Mouse (Mus musculus) limb, embryonic 11.5 days (tissue): Measurements from ENCODE around the gene Gpsm2. TPM values are rescaled to one million over a fixed set of nuclear protein-coding genes. Genes with fewer than 3 reads are reported as not detected.
A peak's percentile ranks its signal among the peaks of the same experiment; 100 is the strongest.

Experiments used
- ATAC-seq: fragments of 200-750 bp; cut with Nextera tagmentation; 2 replicates; pipeline ENCODE4 v1.8.0; 2017; ENCODE audit warnings: low read depth; ENCODE audit not compliant: insufficient number of reproducible peaks, low FRiP score, low TSS enrichment
- DNase-seq: peaks from one replicate; pipeline ENCODE4 v3.0.0-alpha.2; 2015; ENCODE audit warnings: low spot score
- H3K27ac ChIP-seq: fragments of 300-500 bp; sonication (generic); replicated peaks from 2 replicates; pipeline ENCODE4 v1.5.1; 2014; ENCODE audit warnings: low read depth, mild to moderate bottlenecking, low read length
- H3K27me3 ChIP-seq: fragments of 300-500 bp; sonication (generic); 2 replicates; pipeline ENCODE4 v1.6.1; 2014; ENCODE audit warnings: mild to moderate bottlenecking, low read length, mixed read lengths; ENCODE audit not compliant: control insufficient read depth, insufficient read depth
- H3K36me3 ChIP-seq: fragments of 300-500 bp; sonication (generic); 2 replicates; pipeline ENCODE4 v1.6.1; 2014; ENCODE audit warnings: mild to moderate bottlenecking, low read length, moderate library complexity, mixed read lengths; ENCODE audit not compliant: control insufficient read depth, insufficient read depth
- H3K4me1 ChIP-seq: fragments of 300-500 bp; sonication (generic); 2 replicates; pipeline ENCODE4 v1.6.1; 2014; ENCODE audit warnings: low read length, mixed read lengths; ENCODE audit not compliant: control insufficient read depth, insufficient read depth
- H3K4me2 ChIP-seq: fragments of 300-500 bp; sonication (generic); 2 replicates; pipeline ENCODE4 v1.6.1; 2014; ENCODE audit warnings: low read depth, mild to moderate bottlenecking, moderate library complexity; ENCODE audit not compliant: severe bottlenecking
- H3K4me3 ChIP-seq: fragments of 300-500 bp; sonication (generic); 2 replicates; pipeline ENCODE4 v1.5.1; 2014; ENCODE audit warnings: low read depth, low read length
- H3K9ac ChIP-seq: fragments of 300-500 bp; sonication (generic); 2 replicates; pipeline ENCODE4 v1.6.1; 2014; ENCODE audit warnings: mild to moderate bottlenecking, low read length
- H3K9me3 ChIP-seq: fragments of 300-500 bp; sonication (generic); 2 replicates; pipeline ENCODE4 v1.6.1; 2016; ENCODE audit warnings: low read length; ENCODE audit not compliant: control insufficient read depth
- WGBS: fragments of 180-500 bp; shearing (Covaris S2); extraction: QIAGEN DNeasy Blood & Tissue Kit; methylation state at CpG from one replicate; pipeline ENCODE4 v1.1.7; 2014; 5-methylcytosine and 5-hydroxymethylcytosine counted together
- polyA plus RNA-seq: library from polyadenylated mRNA; unstranded; fragments of >200 nt; fragmentation: Nextera tagmentation; extraction: Ambion mirVana; gene quantifications from 2 replicates; pipeline ENCODE4 v1.2.1, GENCODE M21; 2014

Gpsm2 gene
- polyA plus RNA-seq, 1 experiment from 2014 or later = 95.4 TPM

DNA sequence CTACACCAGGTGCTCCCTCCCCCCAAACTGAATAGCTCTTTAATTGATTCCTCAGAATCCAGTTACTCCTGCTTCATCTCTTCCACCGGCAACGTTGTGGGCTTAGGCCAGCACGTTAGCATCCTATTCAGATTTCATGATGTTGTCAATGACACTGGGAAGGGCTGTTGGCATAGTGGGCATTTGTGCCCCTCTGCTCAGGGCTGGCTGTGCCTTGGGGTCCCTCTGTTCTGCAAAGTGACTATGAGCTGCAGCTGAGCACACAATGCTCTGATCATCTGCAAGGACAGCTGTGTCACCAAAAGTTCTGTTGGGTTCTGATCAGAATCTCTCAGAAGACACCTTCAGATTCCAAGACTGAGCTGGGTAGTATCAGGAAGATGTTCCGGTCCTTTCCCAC, 22.0 kb upstream of the Gpsm2 start:
- WGBS = 87% methylated on average over 4 of the region's 4 CpGs
- Histone ChIP-seq H3K27ac (no peak overlapping the region), H3K4me3 (no peak overlapping the region), H3K4me1 (peaks cover 16% of the 10 kb centered on the region), H3K9ac (no peak overlapping the region), H3K4me2 (no peak overlapping the region), H3K27me3 (no peaks in the 10 kb centered on the region), H3K9me3 (no peaks in the 10 kb centered on the region), H3K36me3 (no peaks in the 10 kb centered on the region)
- DNase-seq (no peak), ATAC-seq (no peak)

DNA sequence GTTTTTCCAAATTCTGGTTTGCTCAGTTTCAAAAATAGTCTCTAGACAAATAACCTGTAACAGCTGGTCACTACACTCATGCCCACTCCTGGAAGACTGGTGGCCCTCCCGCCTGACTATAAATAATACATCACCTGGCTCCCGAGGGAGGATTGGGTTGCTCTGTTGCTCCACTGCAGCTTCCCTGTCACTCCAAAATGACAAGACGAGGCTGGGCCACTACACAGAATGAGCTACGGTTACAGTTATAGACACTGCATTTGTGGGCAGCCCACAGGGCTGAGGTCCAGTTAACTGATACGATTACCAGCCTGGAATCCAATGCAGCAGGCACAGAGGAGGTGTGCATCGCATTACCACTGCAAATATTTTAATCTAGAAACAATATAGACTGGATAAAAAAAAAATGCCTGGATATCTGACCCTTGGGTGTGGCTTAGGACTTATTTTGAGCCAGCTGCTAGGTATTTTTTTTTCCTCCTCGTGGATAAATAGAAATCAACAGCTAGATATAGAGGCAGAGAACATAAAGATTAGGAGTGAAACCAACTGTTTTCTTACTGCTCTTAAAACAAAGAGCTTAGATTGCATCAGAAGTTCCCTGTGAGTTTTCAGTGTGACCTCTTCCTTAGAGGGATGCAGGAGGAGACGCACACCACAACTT, 17.1 kb upstream of the Gpsm2 start, which contains the start of gene Aknad1:
Gene Aknad1, plus strand, starts transcription at position 614 of the 664 bp plus-strand sequence.
- DNase-seq = no peak
- H3K4me3 ChIP-seq = no peak within 1 kb of the TSS
- WGBS = 71% methylated on average over 8 of the region's 8 CpGs
- H3K36me3 ChIP-seq = no peaks in the 10 kb centered on the region
- H3K4me2 ChIP-seq = no peak within 1 kb of the TSS
- no peak for ATAC-seq
- peaks cover 8% of the 10 kb centered on the region; the same call in 1 of the 2 replicates for H3K4me1 ChIP-seq
- 0 out of 2 replicates have a peak, but pooled peaks cover 3% of the 10 kb centered on the region for H3K9me3 ChIP-seq
- H3K27ac ChIP-seq = no peak within 1 kb of the TSS
- H3K27me3 ChIP-seq = no peaks in the 10 kb centered on the region
- H3K9ac ChIP-seq = no peak within 1 kb of the TSS

DNA sequence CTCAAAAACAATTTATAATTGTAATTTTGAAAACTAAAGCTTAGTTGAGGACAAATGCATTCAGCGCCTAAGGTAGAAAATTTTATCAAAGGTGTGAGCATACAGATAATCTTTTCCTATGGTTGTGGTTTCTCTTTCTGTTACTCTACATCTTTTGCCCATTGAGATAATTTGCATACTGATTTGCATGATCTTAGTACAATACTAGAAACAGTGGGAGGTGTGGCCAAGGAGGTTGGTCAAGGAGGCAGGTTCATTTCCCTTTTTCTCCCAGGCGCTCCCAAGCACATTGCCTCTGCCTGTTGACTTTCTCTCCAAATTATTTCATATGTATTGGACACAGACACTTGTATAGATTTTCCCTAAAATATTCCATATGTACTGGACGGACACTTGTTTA, 15.7 kb upstream of the Gpsm2 start:
- Histone ChIP-seq H3K27me3 (no peaks in the 10 kb centered on the region), H3K9ac (no peak overlapping the region), H3K9me3 (0 out of 2 replicates have a peak, but pooled peaks cover 3% of the 10 kb centered on the region), H3K4me2 (no peak overlapping the region), H3K27ac (no peak overlapping the region), H3K36me3 (no peaks in the 10 kb centered on the region), H3K4me3 (no peak overlapping the region), H3K4me1 (peaks cover 11% of the 10 kb centered on the region; the same call in 1 of the 2 replicates)
- 94% methylated on average over 3 of the region's 3 CpGs for WGBS
- no peak for DNase-seq
- ATAC-seq = no peak

DNA sequence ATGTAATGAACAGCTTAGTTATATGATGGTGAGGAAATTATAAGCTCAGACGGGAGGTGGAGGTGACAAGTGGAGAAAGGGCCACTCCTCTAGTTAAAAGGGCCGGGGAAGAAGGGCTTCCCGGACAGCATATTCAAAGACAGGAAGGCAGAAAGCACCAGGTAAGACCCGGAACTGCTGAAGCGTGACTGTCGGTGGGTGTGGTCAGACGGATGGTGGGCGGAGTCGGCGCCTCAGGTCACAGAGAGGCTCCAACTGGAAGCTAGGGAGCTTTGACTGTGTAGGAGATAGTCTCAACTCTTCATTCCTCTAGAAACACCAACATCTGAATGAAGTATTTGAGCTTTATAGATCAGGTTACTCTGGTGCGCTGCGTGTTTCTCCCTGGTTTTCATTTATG, 8.2 kb upstream of the Gpsm2 start:
- Histone ChIP-seq H3K9me3 (0 out of 2 replicates have a peak, but pooled peaks cover 3% of the 10 kb centered on the region), H3K4me3 (no peak overlapping the region), H3K27ac (no peak overlapping the region), H3K27me3 (no peaks in the 10 kb centered on the region), H3K36me3 (no peaks in the 10 kb centered on the region), H3K9ac (no peak overlapping the region), H3K4me2 (no peak overlapping the region), H3K4me1 (0 out of 2 replicates have a peak, but pooled peaks cover 2% of the 10 kb centered on the region)
- no peak for ATAC-seq
- DNase-seq = no peak
- 36% methylated on average over 12 of the region's 12 CpGs for WGBS

DNA sequence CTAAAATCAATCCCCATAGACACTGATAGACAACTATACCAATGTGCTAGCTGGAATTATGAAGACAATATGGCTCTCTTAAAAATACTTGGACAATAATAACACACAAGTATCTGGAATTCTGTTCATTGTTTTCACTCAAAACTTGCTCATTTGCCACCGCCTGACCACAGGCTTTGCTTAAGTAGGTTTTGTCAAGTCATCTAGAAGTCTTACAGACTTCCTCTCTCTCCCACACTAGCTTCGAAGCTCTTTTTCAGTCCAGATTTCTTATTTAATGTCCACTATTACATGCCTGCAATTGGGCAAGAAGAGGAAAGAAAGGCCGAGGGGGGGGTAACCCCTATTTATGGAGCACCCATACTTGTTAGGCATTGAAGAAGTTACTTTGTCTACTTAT, 5.7 kb upstream of the Gpsm2 start:
- WGBS = 92% methylated on average over 3 of the region's 3 CpGs
- ATAC-seq = no peak

DNA sequence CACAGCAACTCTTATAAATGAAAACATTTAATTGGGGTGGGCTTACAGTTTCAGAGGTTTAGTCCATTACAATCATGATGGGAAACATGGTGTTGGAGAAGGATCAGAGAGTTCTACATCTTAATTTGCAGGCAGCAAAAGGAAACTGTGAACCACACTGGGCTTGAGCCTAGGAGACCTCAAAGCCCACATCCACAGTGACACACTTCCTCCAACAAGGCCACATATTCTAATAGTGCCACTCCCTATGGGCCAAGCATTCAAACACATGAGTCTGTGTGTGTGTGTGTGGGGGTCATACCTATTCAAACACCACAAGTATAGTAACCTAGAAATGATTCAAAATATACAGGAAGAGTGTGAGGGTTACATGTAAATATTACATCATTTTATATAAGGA, 5.2 kb upstream of the Gpsm2 start:
- H3K27me3 ChIP-seq = no peaks in the 10 kb centered on the region

More for the DNA sequence above, 5.7 kb upstream of the Gpsm2 start:
- Histone ChIP-seq H3K4me3 (no peak overlapping the region), H3K4me2 (no peak overlapping the region), H3K36me3 (no peaks in the 10 kb centered on the region), H3K4me1 (peaks cover 4% of the 10 kb centered on the region; the same call in 1 of the 2 replicates), H3K27me3 (no peaks in the 10 kb centered on the region), H3K9ac (no peak overlapping the region), H3K9me3 (no peaks in the 10 kb centered on the region), H3K27ac (no peak overlapping the region)
- DNase-seq = no peak

DNA sequence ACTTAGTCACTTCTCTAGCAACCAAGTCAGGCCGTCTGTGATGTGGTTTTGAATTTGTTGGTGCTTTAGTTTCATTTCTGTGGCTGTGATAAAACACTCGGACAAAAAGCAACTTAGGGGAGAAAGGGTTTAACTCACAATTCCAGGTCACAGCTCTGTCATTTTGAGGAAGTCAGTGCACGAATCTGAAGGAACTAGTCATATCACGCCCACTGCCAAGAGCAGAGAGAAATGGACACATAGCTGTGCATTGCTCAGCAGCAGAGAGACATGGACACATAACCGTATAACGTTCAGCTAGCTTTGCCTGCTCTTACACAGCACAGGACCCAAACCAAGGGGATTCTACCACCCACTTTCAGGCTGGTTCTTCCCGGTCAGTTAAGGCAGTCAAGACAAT, 4.3 kb upstream of the Gpsm2 start:
- Histone ChIP-seq H3K9me3 (no peaks in the 10 kb centered on the region), H3K27me3 (no peaks in the 10 kb centered on the region), H3K27ac (no peak overlapping the region), H3K4me2 (no peak overlapping the region), H3K4me3 (no peak overlapping the region), H3K4me1 (peaks cover 4% of the 10 kb centered on the region; the same call in 1 of the 2 replicates), H3K9ac (no peak overlapping the region), H3K36me3 (no peaks in the 10 kb centered on the region)
- ATAC-seq (no peak), DNase-seq (no peak)
- 95% methylated on average over 7 of the region's 7 CpGs for WGBS

More for the DNA sequence above, 5.2 kb upstream of the Gpsm2 start:
- no peaks in the 10 kb centered on the region for H3K9me3 ChIP-seq
- ATAC-seq (no peak), DNase-seq (no peak)
- no peak overlapping the region for H3K9ac ChIP-seq
- H3K36me3 ChIP-seq = no peaks in the 10 kb centered on the region
- H3K4me2 ChIP-seq = no peak overlapping the region
- no peak overlapping the region for H3K4me3 ChIP-seq
- no peak overlapping the region for H3K27ac ChIP-seq
- H3K4me1 ChIP-seq = peaks cover 4% of the 10 kb centered on the region; the same call in 1 of the 2 replicates

DNA sequence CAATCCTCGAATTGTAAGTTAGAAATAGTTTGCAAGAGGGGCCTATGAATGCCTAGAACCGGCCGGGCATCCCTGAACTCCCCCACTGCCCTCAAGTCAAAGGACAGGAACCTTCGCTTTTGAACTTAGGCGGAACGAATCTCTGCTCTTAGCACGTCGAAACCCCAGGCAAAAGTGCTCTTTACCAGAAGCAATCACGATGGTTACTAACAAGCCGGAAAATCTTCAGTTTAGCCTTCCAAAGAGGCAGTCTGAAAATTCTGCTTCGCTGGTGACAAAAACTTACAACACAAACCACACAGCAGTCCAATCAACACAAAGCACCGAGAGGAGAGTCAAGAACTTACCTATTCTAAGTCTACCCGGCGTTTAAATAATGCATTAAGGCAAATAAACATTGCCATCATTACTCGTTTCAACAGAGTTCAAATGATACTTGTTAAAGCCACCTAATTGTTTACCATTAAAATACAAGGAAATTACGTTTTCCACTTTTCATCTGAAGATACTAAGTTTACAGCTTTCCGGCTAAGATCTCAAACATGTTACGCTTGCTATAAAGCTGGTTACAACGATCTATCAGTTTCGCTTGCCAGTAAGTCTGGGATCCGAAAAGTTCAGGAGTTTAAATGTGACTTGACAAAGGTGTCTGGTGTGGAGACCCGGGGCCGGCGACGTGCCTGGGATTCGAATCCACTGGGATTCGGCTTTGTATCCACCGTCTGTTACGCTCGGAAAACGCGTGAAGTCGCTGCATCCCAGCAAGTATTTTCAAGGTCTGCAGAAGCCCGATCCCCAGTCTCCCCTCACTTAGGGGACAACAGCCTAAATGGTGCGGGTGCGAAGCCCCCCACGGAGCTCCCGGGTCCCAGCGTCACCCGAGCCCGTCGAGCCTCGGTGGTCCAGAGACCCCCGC, 775 bp downstream of the Gpsm2 start:
- ATAC-seq (no peak), DNase-seq (peak; percentile 78)
- Histone ChIP-seq H3K9ac (peak overlapping the region; percentile 87), H3K36me3 (no peaks in the 10 kb centered on the region), H3K4me1 (peaks cover 13% of the 10 kb centered on the region), H3K27me3 (no peaks in the 10 kb centered on the region), H3K4me3 (peak overlapping the region; percentile 86), H3K4me2 (peak overlapping the region; percentile 80), H3K27ac (peak overlapping the region; percentile 93), H3K9me3 (no peaks in the 10 kb centered on the region)
- WGBS = 1% methylated on average over 43 of the region's 44 CpGs
